Mouse (Mus musculus): ENCODE results near the gene Sytl1. TPM values are rescaled to one million over a fixed set of nuclear protein-coding genes. Genes with fewer than 3 reads are reported as not detected.

Gene Sytl1
- polyA plus RNA-seq, 1 experiment, result 1.1 TPM

- TF ChIP-seq CTCF (IDR thresholded peaks at IDR 0.05; ENCODE audit: borderline replicate concordance, insufficient read depth, low read length), result no peak
- TF ChIP-seq POLR2A (IDR thresholded peaks at IDR 0.05; ENCODE audit: low read depth, low read length), result no peak
- Histone ChIP-seq H3K4me1 (ENCODE audit: control insufficient read depth, insufficient read depth, low read length) (no peaks in the 10 kb centered on the region), H3K4me3 (ENCODE audit: insufficient read depth, low read length) (no peak overlapping the region), H3K27ac (ENCODE audit: insufficient read depth, low read length) (no peak overlapping the region)
Observed at GRCm38 (mm10) chr4:133253412-133253811, 9.5 kb downstream of the Sytl1 start.

DNA sequence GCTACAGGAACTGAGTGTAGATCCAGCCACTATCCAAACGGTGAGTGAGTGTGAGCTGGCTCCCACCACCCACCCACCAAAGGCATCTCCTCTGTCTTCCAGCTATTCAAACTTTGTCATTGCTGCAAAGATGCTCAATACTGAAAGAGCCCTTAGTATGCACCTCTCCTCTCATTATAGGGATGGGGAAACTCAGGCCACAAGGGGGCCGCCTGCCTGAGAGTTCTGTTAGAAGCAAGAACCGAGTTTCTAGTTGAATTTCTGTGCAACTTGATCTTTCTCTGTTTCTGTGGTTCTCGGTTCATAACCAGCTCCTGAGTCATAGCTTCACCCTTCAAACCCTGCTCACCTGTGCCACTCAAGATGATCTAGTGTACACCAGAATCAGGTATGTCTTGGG lies 10.8 kb downstream of the Sytl1 start:
- no peaks in the 10 kb centered on the region for H3K4me1 ChIP-seq (ENCODE audit: control insufficient read depth, insufficient read depth, low read length)
- H3K4me3 ChIP-seq (ENCODE audit: insufficient read depth, low read length), result no peak overlapping the region
- no peak overlapping the region for H3K27ac ChIP-seq (ENCODE audit: insufficient read depth, low read length)
- TF ChIP-seq POLR2A (IDR thresholded peaks at IDR 0.05; ENCODE audit: low read depth, low read length) (no peak), CTCF (IDR thresholded peaks at IDR 0.05; ENCODE audit: borderline replicate concordance, insufficient read depth, low read length) (no peak)

GRCm38 (mm10) chr4:133251214-133251613 lies 11.7 kb downstream of the Sytl1 start:
- no peak overlapping the region for H3K4me3 ChIP-seq (ENCODE audit: insufficient read depth, low read length)
- TF ChIP-seq CTCF (IDR thresholded peaks at IDR 0.05; ENCODE audit: borderline replicate concordance, insufficient read depth, low read length) (no peak), POLR2A (IDR thresholded peaks at IDR 0.05; ENCODE audit: low read depth, low read length) (no peak)
- H3K4me1 ChIP-seq (ENCODE audit: control insufficient read depth, insufficient read depth, low read length), result no peaks in the 10 kb centered on the region
- no peak overlapping the region for H3K27ac ChIP-seq (ENCODE audit: insufficient read depth, low read length)

DNA sequence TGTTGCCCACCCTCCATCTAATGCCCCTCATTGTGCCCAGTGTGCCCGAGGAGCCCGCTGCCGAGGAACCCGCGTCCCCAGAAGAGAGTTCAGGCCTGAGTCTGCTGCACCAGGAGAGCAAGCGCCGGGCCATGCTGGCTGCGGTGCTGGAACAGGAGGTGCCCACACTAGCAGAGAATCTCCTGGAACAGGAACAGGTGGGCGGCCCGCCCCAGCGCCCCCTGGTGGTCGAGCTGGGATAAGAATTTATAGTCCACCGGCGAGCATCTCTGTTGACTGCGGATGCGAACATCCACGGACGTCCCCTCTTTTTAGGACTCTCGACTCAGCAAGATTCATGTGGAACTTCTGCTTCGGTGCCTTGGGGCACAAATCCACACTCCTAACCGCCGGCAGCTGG lies 12.3 kb downstream of the Sytl1 start:
- Histone ChIP-seq H3K27ac (ENCODE audit: insufficient read depth, low read length) (no peak overlapping the region), H3K4me3 (ENCODE audit: insufficient read depth, low read length) (no peak overlapping the region), H3K4me1 (ENCODE audit: control insufficient read depth, insufficient read depth, low read length) (no peaks in the 10 kb centered on the region)
- no peak for TF ChIP-seq POLR2A (IDR thresholded peaks at IDR 0.05; ENCODE audit: low read depth, low read length)
- TF ChIP-seq CTCF (IDR thresholded peaks at IDR 0.05; ENCODE audit: borderline replicate concordance, insufficient read depth, low read length), result 0 out of 2 replicates have a peak, but pooled peaks have one; percentile 30

DNA sequence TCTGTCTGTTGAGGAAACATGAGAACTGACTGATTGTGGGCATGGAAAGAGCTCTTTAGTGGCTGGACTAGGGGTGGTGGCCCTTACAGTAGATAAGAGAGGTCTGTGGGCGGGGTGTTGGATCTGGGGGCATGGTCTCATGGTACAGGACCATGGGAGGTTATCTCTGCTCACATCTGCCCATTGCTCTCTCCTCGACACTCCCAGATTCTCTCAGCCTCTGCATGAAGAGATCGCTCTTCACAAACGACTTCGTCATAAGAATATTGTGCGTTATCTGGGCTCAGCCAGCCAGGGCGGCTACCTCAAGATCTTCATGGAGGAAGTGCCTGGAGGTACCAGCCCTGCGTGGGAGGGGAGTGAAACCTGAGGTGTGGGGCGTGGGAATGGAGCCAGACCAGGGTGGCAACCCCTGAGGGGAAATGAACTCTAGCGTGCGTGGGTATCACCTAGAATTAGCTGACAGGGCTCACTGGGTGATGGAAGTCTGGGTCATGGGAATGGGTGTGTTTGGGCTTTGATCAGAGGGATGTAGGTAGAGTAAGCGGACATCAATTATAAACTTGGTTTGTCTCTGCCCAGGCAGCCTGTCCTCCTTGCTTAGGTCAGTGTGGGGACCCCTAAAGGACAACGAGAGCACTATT lies 15.0 kb downstream of the Sytl1 start:
- TF ChIP-seq CTCF (IDR thresholded peaks at IDR 0.05; ENCODE audit: borderline replicate concordance, insufficient read depth, low read length) (no peak), POLR2A (IDR thresholded peaks at IDR 0.05; ENCODE audit: low read depth, low read length) (no peak)
- Histone ChIP-seq H3K27ac (ENCODE audit: insufficient read depth, low read length) (no peak overlapping the region), H3K4me1 (ENCODE audit: control insufficient read depth, insufficient read depth, low read length) (no peaks in the 10 kb centered on the region)

DNA sequence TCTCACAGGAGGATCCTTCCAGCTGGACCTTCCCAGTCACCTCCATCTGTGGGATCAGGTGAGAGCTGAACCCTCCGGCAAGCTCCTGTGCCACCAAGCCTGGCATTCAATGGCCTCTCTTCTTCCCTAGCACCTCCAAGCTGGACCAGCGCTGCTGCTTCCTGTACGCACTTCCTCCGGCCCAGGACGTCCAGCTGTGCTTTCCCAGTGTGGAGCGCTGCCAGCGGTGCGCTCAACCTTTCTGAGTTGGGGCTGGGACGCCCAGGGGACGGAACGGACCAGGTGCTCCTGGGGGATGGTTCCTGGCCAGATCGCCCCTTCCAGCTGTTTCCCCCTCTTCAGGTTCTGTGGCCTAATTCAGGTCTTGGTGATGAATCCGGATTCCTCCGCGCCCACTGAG lies 15.8 kb downstream of the Sytl1 start:
- H3K4me3 ChIP-seq (ENCODE audit: insufficient read depth, low read length), result no peak overlapping the region
- H3K27ac ChIP-seq (ENCODE audit: insufficient read depth, low read length), result no peak overlapping the region
- TF ChIP-seq POLR2A (IDR thresholded peaks at IDR 0.05; ENCODE audit: low read depth, low read length), result no peak
- no peak for TF ChIP-seq CTCF (IDR thresholded peaks at IDR 0.05; ENCODE audit: borderline replicate concordance, insufficient read depth, low read length)
- H3K4me1 ChIP-seq (ENCODE audit: control insufficient read depth, insufficient read depth, low read length), result peaks cover 2% of the 10 kb centered on the region

More for the DNA sequence above, 15.0 kb downstream of the Sytl1 start:
- H3K4me3 ChIP-seq (ENCODE audit: insufficient read depth, low read length), result no peak overlapping the region

DNA sequence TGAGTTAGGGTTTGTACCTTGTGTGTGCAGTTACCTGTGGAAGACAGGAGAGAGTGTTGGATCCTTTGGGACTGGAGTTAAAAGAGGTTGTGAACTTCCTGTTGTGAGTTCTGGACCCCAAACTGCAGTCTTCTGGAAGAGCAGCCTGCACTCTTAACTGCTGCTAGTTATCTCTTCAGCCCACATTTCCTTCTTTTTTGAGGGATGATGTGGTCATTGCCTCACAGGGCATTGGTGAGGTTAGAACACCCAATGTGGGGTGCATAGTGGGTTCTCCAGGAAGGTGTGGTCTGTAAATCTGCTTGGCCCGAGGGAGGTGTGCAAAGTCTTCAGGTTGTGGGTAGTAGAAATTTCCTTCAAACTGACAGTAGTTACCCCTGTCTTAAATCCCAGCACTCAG lies 18.6 kb downstream of the Sytl1 start:
- TF ChIP-seq CTCF (IDR thresholded peaks at IDR 0.05; ENCODE audit: borderline replicate concordance, insufficient read depth, low read length) (no peak), POLR2A (IDR thresholded peaks at IDR 0.05; ENCODE audit: low read depth, low read length) (no peak)
- Histone ChIP-seq H3K4me1 (ENCODE audit: control insufficient read depth, insufficient read depth, low read length) (peaks cover 3% of the 10 kb centered on the region), H3K4me3 (ENCODE audit: insufficient read depth, low read length) (no peak overlapping the region), H3K27ac (ENCODE audit: insufficient read depth, low read length) (no peak overlapping the region)

DNA sequence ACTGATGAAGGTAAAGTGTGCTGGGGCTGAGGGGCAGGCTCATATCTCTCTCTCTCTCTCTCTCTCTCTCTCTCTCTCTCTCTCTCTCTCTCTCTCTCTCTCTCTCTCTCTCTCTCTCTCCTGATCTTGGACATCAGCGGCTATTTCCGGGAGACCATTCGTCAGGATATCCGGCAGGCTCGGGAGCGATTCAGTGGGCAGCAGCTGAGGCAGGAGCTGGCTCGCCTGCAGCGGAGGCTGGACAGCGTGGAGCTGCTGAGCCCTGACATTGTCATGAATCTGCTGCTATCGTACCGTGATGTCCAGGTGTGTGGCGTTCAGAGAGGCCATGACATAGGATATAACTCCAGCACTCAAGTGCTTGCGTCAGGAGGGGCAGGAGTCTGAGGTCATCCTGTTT lies 19.4 kb downstream of the Sytl1 start:
- TF ChIP-seq CTCF (IDR thresholded peaks at IDR 0.05; ENCODE audit: borderline replicate concordance, insufficient read depth, low read length) (no peak), POLR2A (IDR thresholded peaks at IDR 0.05; ENCODE audit: low read depth, low read length) (no peak)
- H3K4me1 ChIP-seq (ENCODE audit: control insufficient read depth, insufficient read depth, low read length), result peaks cover 3% of the 10 kb centered on the region
- H3K27ac ChIP-seq (ENCODE audit: insufficient read depth, low read length), result no peak overlapping the region
- no peak overlapping the region for H3K4me3 ChIP-seq (ENCODE audit: insufficient read depth, low read length)

- TF ChIP-seq POLR2A (IDR thresholded peaks at IDR 0.05; ENCODE audit: low read depth, low read length), result no peak
- no peak for TF ChIP-seq CTCF (IDR thresholded peaks at IDR 0.05; ENCODE audit: borderline replicate concordance, insufficient read depth, low read length)
- Histone ChIP-seq H3K27ac (ENCODE audit: insufficient read depth, low read length) (no peak overlapping the region), H3K4me1 (ENCODE audit: control insufficient read depth, insufficient read depth, low read length) (peaks cover 3% of the 10 kb centered on the region), H3K4me3 (ENCODE audit: insufficient read depth, low read length) (no peak overlapping the region)
Observed at GRCm38 (mm10) chr4:133242710-133243109, 20.2 kb downstream of the Sytl1 start.

DNA sequence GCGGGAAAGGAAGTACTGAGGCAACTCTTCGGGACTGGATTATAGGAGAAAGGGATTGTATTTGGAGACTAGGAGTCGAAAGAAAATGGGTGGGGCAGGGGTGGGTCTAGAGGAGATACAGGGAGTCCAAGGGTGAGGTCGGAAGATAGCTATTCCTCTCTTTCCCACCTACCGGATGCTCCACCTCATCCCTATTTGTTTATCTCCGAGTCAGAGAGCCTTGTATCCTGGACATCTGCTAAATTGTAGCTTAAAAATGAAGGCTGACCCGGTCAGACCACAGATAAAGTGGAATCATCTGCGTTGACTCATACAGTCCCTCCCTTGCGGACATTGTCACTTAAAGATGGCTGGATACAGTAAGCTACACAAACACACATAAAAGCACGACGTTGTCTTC lies 21.0 kb downstream of the Sytl1 start:
- H3K4me1 ChIP-seq (ENCODE audit: control insufficient read depth, insufficient read depth, low read length), result peaks cover 3% of the 10 kb centered on the region
- peak overlapping the region; percentile 23 for H3K27ac ChIP-seq (ENCODE audit: insufficient read depth, low read length)
- peak overlapping the region; percentile 14 for H3K4me3 ChIP-seq (ENCODE audit: insufficient read depth, low read length)
- TF ChIP-seq POLR2A (IDR thresholded peaks at IDR 0.05; ENCODE audit: low read depth, low read length) (no peak), CTCF (IDR thresholded peaks at IDR 0.05; ENCODE audit: borderline replicate concordance, insufficient read depth, low read length) (no peak)
